Mouse (Mus musculus): Measurements from ENCODE around the gene Pomgnt2. TPM values are rescaled to one million over a fixed set of nuclear protein-coding genes. Genes with fewer than 3 reads are reported as not detected.

Gene Pomgnt2
- total and polyA plus RNA-seq, 3 experiments = not detected

DNA sequence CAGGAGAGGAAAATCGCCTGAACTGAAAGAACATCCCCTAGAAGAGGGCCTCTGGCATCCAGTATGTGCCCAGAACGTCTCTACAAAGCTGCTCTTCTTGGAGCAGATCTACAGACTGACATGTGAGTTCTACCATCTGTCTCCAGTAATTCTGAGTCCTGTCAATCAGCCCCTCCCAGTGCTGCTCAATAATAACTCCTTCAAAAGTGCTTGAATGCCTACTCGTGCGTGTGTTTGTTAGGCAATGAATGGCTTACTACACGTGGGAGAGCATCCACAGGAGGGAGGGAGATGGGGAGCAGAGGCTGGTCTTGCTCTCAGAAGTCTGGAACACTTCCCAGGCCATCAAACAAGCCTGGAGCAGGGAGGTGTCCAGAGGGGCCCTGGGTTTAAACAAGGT lies 38.9 kb upstream of the Pomgnt2 start:
- H3K27ac ChIP-seq (ENCODE audit: control insufficient read depth, low read depth, low read length) = no peak overlapping the region
- H3K9me3 ChIP-seq (replicated peaks; ENCODE audit: insufficient read depth, low read length) = no peaks in the 10 kb centered on the region
- no peak overlapping the region for H3K9ac ChIP-seq (ENCODE audit: control insufficient read depth, low read depth, low read length, poor library complexity, severe bottlenecking)
- no peak for DNase-seq (ENCODE audit: low read depth, low spot score)
- H3K36me3 ChIP-seq (ENCODE audit: control insufficient read depth in 1 of 2, insufficient read depth in 2 of 2, low read length in 2 of 2) = no peaks in the 10 kb centered on the region
- H3K4me3 ChIP-seq (ENCODE audit: control insufficient read depth in 1 of 2, insufficient read depth in 1 of 2, low read depth in 2 of 2, low read length in 2 of 2) = no peak overlapping the region
- H3K27me3 ChIP-seq (ENCODE audit: control insufficient read depth in 1 of 2, insufficient read depth in 2 of 2, low read length in 2 of 2) = no peaks in the 10 kb centered on the region
- TF ChIP-seq ELF1 (IDR thresholded peaks at IDR 0.05; ENCODE audit: low read depth, low read length) (no peak), SMC3 (IDR thresholded peaks at IDR 0.05; ENCODE audit: low read depth, low read length) (no peak), ZMIZ1 (IDR thresholded peaks at IDR 0.05; ENCODE audit: low read depth, low read length) (no peak), GATA1 (IDR thresholded peaks at IDR 0.05; ENCODE audit: low read depth, low read length) (no peak)
- no peaks in the 10 kb centered on the region for H3K79me2 ChIP-seq (ENCODE audit: control insufficient read depth, insufficient read depth, low read length, poor library complexity)
- no peaks in the 10 kb centered on the region for H3K4me1 ChIP-seq (ENCODE audit: control insufficient read depth in 1 of 2, insufficient read depth in 2 of 2, low read length in 2 of 2)

DNA sequence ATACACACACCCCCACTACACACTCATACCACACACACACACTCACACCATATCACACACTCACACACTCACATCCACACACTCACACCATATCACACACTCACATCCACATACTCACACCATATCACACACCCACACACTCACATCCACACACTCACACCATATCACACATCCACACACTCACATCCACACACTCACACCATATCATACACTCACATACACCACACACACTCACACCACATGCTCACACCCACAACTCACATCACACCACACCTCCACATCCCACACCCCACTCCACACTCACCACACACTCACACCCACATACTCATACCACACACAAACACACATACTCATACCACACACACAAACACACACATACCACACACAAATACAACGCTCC lies 38.0 kb upstream of the Pomgnt2 start:
- no peak for TF ChIP-seq ZC3H11A (IDR thresholded peaks at IDR 0.05; ENCODE audit: low read depth, low read length)
- peak; percentile 91; the same call in 1 of the 2 replicates for TF ChIP-seq POLR2AphosphoS5 (IDR thresholded peaks at IDR 0.05; ENCODE audit: borderline replicate concordance, low read depth, low read length)
- no peak overlapping the region for H3K4me3 ChIP-seq (ENCODE audit: control insufficient read depth in 1 of 2, insufficient read depth in 1 of 2, low read depth in 2 of 2, low read length in 2 of 2)

DNA sequence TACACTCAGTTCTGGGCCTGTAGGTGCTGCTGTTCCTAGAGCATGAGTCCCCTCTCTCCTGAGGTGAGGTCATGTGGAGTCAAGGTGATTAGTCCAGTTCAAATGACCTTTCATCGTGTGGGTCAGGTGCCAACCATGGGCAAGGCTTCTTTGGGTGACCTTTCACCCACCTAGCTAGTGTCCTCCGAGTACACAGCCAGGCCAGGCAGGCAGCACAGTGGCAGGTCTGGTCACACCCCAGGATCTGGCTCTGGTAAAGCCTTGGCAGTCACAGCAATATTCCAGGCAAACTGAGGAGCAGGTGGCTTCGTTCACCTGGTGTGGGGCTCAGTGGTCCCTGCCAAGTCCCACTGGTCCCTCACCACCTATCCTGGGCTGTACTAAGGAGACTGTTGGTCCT lies 35.2 kb upstream of the Pomgnt2 start:
- H3K36me3 ChIP-seq (ENCODE audit: control insufficient read depth in 1 of 2, insufficient read depth in 2 of 2, low read length in 2 of 2) = no peaks in the 10 kb centered on the region
- TF ChIP-seq TAL1 (IDR thresholded peaks at IDR 0.05; ENCODE audit: low read length) (no peak), ELF1 (IDR thresholded peaks at IDR 0.05; ENCODE audit: low read depth, low read length) (no peak), GABPA (IDR thresholded peaks at IDR 0.05; ENCODE audit: low read depth, low read length) (no peak), USF2 (IDR thresholded peaks at IDR 0.05; ENCODE audit: borderline replicate concordance in 1 of 2, insufficient read depth in 1 of 2, low read depth in 1 of 2, low read length in 2 of 2) (no peak), POLR2A (IDR thresholded peaks at IDR 0.05; ENCODE audit: control insufficient read depth in 1 of 2, insufficient read depth in 1 of 2, low read depth in 1 of 2, low read length in 2 of 2, poor library complexity in 1 of 2) (no peak), JUND (IDR thresholded peaks at IDR 0.05; ENCODE audit: low read depth, low read length) (no peak), MXI1 (IDR thresholded peaks at IDR 0.05; ENCODE audit: low read depth, low read length) (no peak), ZMIZ1 (IDR thresholded peaks at IDR 0.05; ENCODE audit: low read depth, low read length) (no peak), KAT2A (conservative IDR thresholded peaks at IDR 0.05; ENCODE audit: low read depth, low read length) (no peak), ETS1 (IDR thresholded peaks at IDR 0.05; ENCODE audit: low read depth, low read length) (no peak), RAD21 (IDR thresholded peaks at IDR 0.05; ENCODE audit: low read depth, low read length) (no peak), NRF1 (IDR thresholded peaks at IDR 0.05; ENCODE audit: insufficient read depth, low read depth, low read length, poor library complexity, severe bottlenecking) (no peak)
- no peak for DNase-seq (ENCODE audit: low read depth, low spot score)
- H3K79me2 ChIP-seq (ENCODE audit: control insufficient read depth, insufficient read depth, low read length, poor library complexity) = no peaks in the 10 kb centered on the region
- H3K4me3 ChIP-seq (ENCODE audit: control insufficient read depth in 1 of 2, insufficient read depth in 1 of 2, low read depth in 2 of 2, low read length in 2 of 2) = no peak overlapping the region
- no peaks in the 10 kb centered on the region for H3K9me3 ChIP-seq (replicated peaks; ENCODE audit: insufficient read depth, low read length)
- no peaks in the 10 kb centered on the region for H3K4me1 ChIP-seq (ENCODE audit: control insufficient read depth in 1 of 2, insufficient read depth in 2 of 2, low read length in 2 of 2)
- H3K9ac ChIP-seq (ENCODE audit: control insufficient read depth, low read depth, low read length, poor library complexity, severe bottlenecking) = no peak overlapping the region
- no peak overlapping the region for H3K27ac ChIP-seq (ENCODE audit: control insufficient read depth, low read depth, low read length)
- H3K27me3 ChIP-seq (ENCODE audit: control insufficient read depth in 1 of 2, insufficient read depth in 2 of 2, low read length in 2 of 2) = no peaks in the 10 kb centered on the region

More for the DNA sequence above, 38.0 kb upstream of the Pomgnt2 start:
- Histone ChIP-seq H3K27me3 (ENCODE audit: control insufficient read depth in 1 of 2, insufficient read depth in 2 of 2, low read length in 2 of 2) (no peaks in the 10 kb centered on the region), H3K9me3 (replicated peaks; ENCODE audit: insufficient read depth, low read length) (no peaks in the 10 kb centered on the region), H3K79me2 (ENCODE audit: control insufficient read depth, insufficient read depth, low read length, poor library complexity) (no peaks in the 10 kb centered on the region), H3K36me3 (ENCODE audit: control insufficient read depth in 1 of 2, insufficient read depth in 2 of 2, low read length in 2 of 2) (no peaks in the 10 kb centered on the region), H3K9ac (ENCODE audit: control insufficient read depth, low read depth, low read length, poor library complexity, severe bottlenecking) (no peak overlapping the region), H3K27ac (ENCODE audit: control insufficient read depth, low read depth, low read length) (no peak overlapping the region), H3K4me1 (ENCODE audit: control insufficient read depth in 1 of 2, insufficient read depth in 2 of 2, low read length in 2 of 2) (no peaks in the 10 kb centered on the region)
- no peak for DNase-seq (ENCODE audit: low read depth, low spot score)

Measured in MEL (cell line).